Mouse (Mus musculus): Measurements from ENCODE around the gene Svop.

GRCm38 (mm10) chr5:114091057-114091807 lies at the start of gene Svop:
- TF ChIP-seq CTCF (IDR thresholded peaks at IDR 0.05; ENCODE audit: low read depth): no peak
- TF ChIP-seq EP300 (IDR thresholded peaks at IDR 0.05; ENCODE audit: low read depth): no peak
